Mouse (Mus musculus) urinary bladder, postnatal 14 days (tissue): ENCODE results near the gene Pik3c2g.
"Not testable (repeated sequence)": the region's sequence is repeated elsewhere in the genome, so short reads cannot be mapped to it uniquely, and the experiment has no call there.

Source experiments
- DNase-seq: peaks from one replicate; pipeline ENCODE4 v3.0.0; 2021; ENCODE audit warnings: low spot score

Gene Pik3c2g

GRCm38 (mm10) chr6:139928766-139929165 is 341.7 kb downstream of the Pik3c2g start:
- no peak for DNase-seq

- DNase-seq, result no peak
These were observed 347.8 kb downstream of the Pik3c2g start for GRCm38 (mm10) chr6:139934861-139935260.

GRCm38 (mm10) chr6:139937581-139937980 is 350.6 kb downstream of the Pik3c2g start:
- not testable (repeated sequence) for DNase-seq

- DNase-seq, result no peak
These were observed 360.3 kb downstream of the Pik3c2g start for GRCm38 (mm10) chr6:139947106-139947879.

GRCm38 (mm10) chr6:139953596-139953995 is 366.6 kb downstream of the Pik3c2g start:
- no peak for DNase-seq

GRCm38 (mm10) chr6:139957531-139958241 is 370.7 kb downstream of the Pik3c2g start:
- DNase-seq, result no peak

- no peak for DNase-seq
These were observed 376.8 kb downstream of the Pik3c2g start for GRCm38 (mm10) chr6:139963775-139964174.

GRCm38 (mm10) chr6:139964895-139965294 is 377.9 kb downstream of the Pik3c2g start:
- no peak for DNase-seq

- DNase-seq, result no peak
These were observed 379.7 kb downstream of the Pik3c2g start for GRCm38 (mm10) chr6:139966684-139967083.

GRCm38 (mm10) chr6:139971608-139972298 is 384.7 kb downstream of the Pik3c2g start:
- no peak for DNase-seq

- DNase-seq, result no peak
These were observed 387.6 kb downstream of the Pik3c2g start for GRCm38 (mm10) chr6:139974668-139975067.

- DNase-seq, result no peak
These were observed 391.1 kb downstream of the Pik3c2g start for GRCm38 (mm10) chr6:139978114-139978513.

- DNase-seq, result no peak
These were observed 394.0 kb downstream of the Pik3c2g start for GRCm38 (mm10) chr6:139981061-139981460.

- DNase-seq, result no peak
These were observed 397.0 kb downstream of the Pik3c2g start for GRCm38 (mm10) chr6:139984069-139984468.

- no peak for DNase-seq
These were observed 399.5 kb downstream of the Pik3c2g start for GRCm38 (mm10) chr6:139986564-139986963.

GRCm38 (mm10) chr6:139989075-139989474 is 402.1 kb downstream of the Pik3c2g start:
- DNase-seq, result no peak

GRCm38 (mm10) chr6:139989597-139989996 is 402.6 kb downstream of the Pik3c2g start:
- no peak for DNase-seq

GRCm38 (mm10) chr6:140005181-140005580 is 418.2 kb downstream of the Pik3c2g start:
- DNase-seq, result no peak
